Mouse (Mus musculus): ENCODE data around the gene Fastkd5.

The Fastkd5 gene

GRCm38 (mm10) chr2:130634006-130634738 lies 4.3 kb upstream of the Fastkd5 start:
- in situ Hi-C loops (cut with MboI, MseI), result no loop called here

- in situ Hi-C loops (cut with MboI, MseI), result no loop called here
These were observed 3.3 kb upstream of the Fastkd5 start for GRCm38 (mm10) chr2:130632887-130633675.

GRCm38 (mm10) chr2:130632416-130632815 lies 2.6 kb upstream of the Fastkd5 start:
- in situ Hi-C loops (cut with MboI, MseI), result no loop called here

- in situ Hi-C loops (cut with MboI, MseI), result no loop called here
These were observed 568 bp downstream of the Fastkd5 start for GRCm38 (mm10) chr2:130629080-130629838.

- in situ Hi-C loops (cut with MboI, MseI), result no loop called here
These were observed 1.4 kb downstream of the Fastkd5 start for GRCm38 (mm10) chr2:130628424-130628823.

- in situ Hi-C loops (cut with MboI, MseI), result no loop called here
These were observed 10.9 kb downstream of the Fastkd5 start for GRCm38 (mm10) chr2:130618972-130619371.

GRCm38 (mm10) chr2:130613091-130613490 lies 16.7 kb downstream of the Fastkd5 start:
- in situ Hi-C loops (cut with MboI, MseI), result no loop called here

GRCm38 (mm10) chr2:130602195-130602594 lies 27.6 kb downstream of the Fastkd5 start:
- in situ Hi-C loops (cut with MboI, MseI), result no loop called here

- in situ Hi-C loops (cut with MboI, MseI), result no loop called here
These were observed 31.4 kb downstream of the Fastkd5 start for GRCm38 (mm10) chr2:130598399-130598798.

GRCm38 (mm10) chr2:130597601-130598010 lies 32.2 kb downstream of the Fastkd5 start:
- in situ Hi-C loops (cut with MboI, MseI), result no loop called here

GRCm38 (mm10) chr2:130595596-130595995 lies 34.2 kb downstream of the Fastkd5 start:
- in situ Hi-C loops (cut with MboI, MseI), result no loop called here

GRCm38 (mm10) chr2:130591016-130591415 lies 38.8 kb downstream of the Fastkd5 start:
- in situ Hi-C loops (cut with MboI, MseI), result no loop called here

- in situ Hi-C loops (cut with MboI, MseI), result no loop called here
These were observed 40.1 kb downstream of the Fastkd5 start for GRCm38 (mm10) chr2:130589761-130590160.

- in situ Hi-C loops (cut with MboI, MseI), result no loop called here
These were observed 40.7 kb downstream of the Fastkd5 start for GRCm38 (mm10) chr2:130589157-130589556.

GRCm38 (mm10) chr2:130588373-130588772 lies 41.5 kb downstream of the Fastkd5 start:
- in situ Hi-C loops (cut with MboI, MseI), result no loop called here

- in situ Hi-C loops (cut with MboI, MseI), result no loop called here
These were observed 43.8 kb downstream of the Fastkd5 start for GRCm38 (mm10) chr2:130586016-130586415.

GRCm38 (mm10) chr2:130583902-130584560 lies 45.8 kb downstream of the Fastkd5 start:
- in situ Hi-C loops (cut with MboI, MseI), result no loop called here

GRCm38 (mm10) chr2:130582552-130582951 lies 47.3 kb downstream of the Fastkd5 start, which contains the start of gene Avp:
Avp (minus strand) TSS chr2:130582554.
- in situ Hi-C loops (cut with MboI, MseI), result no loop called here

GRCm38 (mm10) chr2:130581201-130581600 lies 48.6 kb downstream of the Fastkd5 start:
- in situ Hi-C loops (cut with MboI, MseI), result no loop called here

GRCm38 (mm10) chr2:130579791-130580190 lies 50.0 kb downstream of the Fastkd5 start:
- in situ Hi-C loops (cut with MboI, MseI), result loop anchor here (10.0 kb wide), 1 partner anchor 295 kb away; the partner anchor contains the start of gene Idh3b

- in situ Hi-C loops (cut with MboI, MseI), result loop anchor here (10.0 kb wide), 1 partner anchor 293 kb away; the partner anchor contains the start of gene Idh3b
These were observed 51.7 kb downstream of the Fastkd5 start for GRCm38 (mm10) chr2:130578148-130578547.
